Mouse (Mus musculus) liver (tissue): Measurements from ENCODE around the gene Tbx10.
A peak's percentile ranks its signal among the peaks of the same experiment; 100 is the strongest.

Experiments used
- DNase-seq: peaks from one replicate; pipeline ENCODE4 v3.0.0-alpha.2; 2020; ENCODE audit warnings: mixed read lengths

Gene Tbx10

GRCm38 (mm10) chr19:3980309-3980708 lies 12.2 kb upstream of the Tbx10 start:
- peak; percentile 80 for DNase-seq

- no peak for DNase-seq
Measured at GRCm38 (mm10) chr19:3980917-3981316, 11.6 kb upstream of the Tbx10 start.

GRCm38 (mm10) chr19:3983527-3984200 lies 8.9 kb upstream of the Tbx10 start:
- no peak for DNase-seq

GRCm38 (mm10) chr19:3985261-3985681 lies 7.3 kb upstream of the Tbx10 start:
- peak; percentile 42 for DNase-seq

GRCm38 (mm10) chr19:3986334-3986733 lies 6.2 kb upstream of the Tbx10 start, which contains the start of gene Acy3:
TSS of gene Acy3 (plus strand) at chr19:3986570.
- peak; percentile 84 for DNase-seq

GRCm38 (mm10) chr19:3988066-3988465 lies 4.5 kb upstream of the Tbx10 start:
- DNase-seq, result no peak

GRCm38 (mm10) chr19:3988750-3989149 lies 3.8 kb upstream of the Tbx10 start:
- DNase-seq, result no peak

- DNase-seq, result no peak
Measured at GRCm38 (mm10) chr19:3990804-3991203, 1.7 kb upstream of the Tbx10 start.

- DNase-seq, result no peak
Measured at GRCm38 (mm10) chr19:3991562-3991961, 990 bp upstream of the Tbx10 start.

- DNase-seq, result no peak
Measured at GRCm38 (mm10) chr19:3991966-3992365, 586 bp upstream of the Tbx10 start.

- no peak for DNase-seq
Measured at GRCm38 (mm10) chr19:3994932-3995331, 2.4 kb downstream of the Tbx10 start.

- no peak for DNase-seq
Measured at GRCm38 (mm10) chr19:3995505-3995904, 3.0 kb downstream of the Tbx10 start.

- DNase-seq, result no peak
Measured at GRCm38 (mm10) chr19:3996106-3996505, 3.6 kb downstream of the Tbx10 start.

GRCm38 (mm10) chr19:3996747-3997146 lies 4.2 kb downstream of the Tbx10 start:
- DNase-seq, result no peak

GRCm38 (mm10) chr19:3997231-3997630 lies 4.7 kb downstream of the Tbx10 start:
- DNase-seq, result no peak

- DNase-seq, result no peak
Measured at GRCm38 (mm10) chr19:3998335-3998734, 5.8 kb downstream of the Tbx10 start.

- DNase-seq, result no peak
Measured at GRCm38 (mm10) chr19:3999121-3999730, 6.7 kb downstream of the Tbx10 start.

- peak; percentile 98 for DNase-seq
Measured at GRCm38 (mm10) chr19:4000119-4000900, 7.8 kb downstream of the Tbx10 start, which contains the start of the genes Nudt8 and Gm49405. TSS of gene Nudt8 (plus strand) at chr19:4000580. TSS of gene Gm49405 (plus strand) at chr19:4000626.

- peak; percentile 31 for DNase-seq
Measured at GRCm38 (mm10) chr19:4000949-4001525, 8.5 kb downstream of the Tbx10 start.

- no peak for DNase-seq
Measured at GRCm38 (mm10) chr19:4001752-4002151, 9.2 kb downstream of the Tbx10 start.

- DNase-seq, result no peak
Measured at GRCm38 (mm10) chr19:4003112-4003511, 10.6 kb downstream of the Tbx10 start, which contains the start of gene Doc2g. TSS of gene Doc2g (plus strand) at chr19:4003313.

GRCm38 (mm10) chr19:4003641-4004040 lies 11.1 kb downstream of the Tbx10 start:
- no peak for DNase-seq

- DNase-seq, result no peak
Measured at GRCm38 (mm10) chr19:4004331-4004730, 11.8 kb downstream of the Tbx10 start.
